8 mouse cellular contexts compared by ENCODE assay signal in the genomic region with DNA sequence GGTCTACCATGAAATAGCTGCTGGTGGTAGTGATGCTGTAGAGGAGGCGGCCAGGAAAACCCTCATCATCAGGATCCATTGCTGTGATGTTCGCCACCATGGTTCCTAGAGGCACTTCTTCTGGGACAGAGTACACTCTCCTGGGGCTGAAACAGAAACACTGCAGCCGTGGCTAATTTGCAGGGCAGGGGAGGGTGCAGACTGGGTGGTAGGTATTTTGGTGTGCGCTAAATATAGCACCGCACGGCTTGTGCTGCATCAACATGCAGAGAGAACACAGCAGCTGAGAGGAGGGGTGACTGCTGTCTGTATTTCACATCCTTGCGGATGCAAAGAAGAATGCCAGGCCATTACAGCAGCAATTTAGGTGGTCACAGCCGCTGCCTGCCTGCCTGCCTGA. TPM values are rescaled to one million over a fixed set of nuclear protein-coding genes. Genes with fewer than 3 reads are reported as not detected.
DNase-seq lines count a peak whose midpoint lies in the region; ATAC-seq and TF ChIP-seq lines count a peak whose summit lies in the region.
"Had no signal": no experiment of that assay in that cellular context is flagged by ENCODE, and none has a peak within 500 bp of the region (broad histone marks: within the 10 kb centered on the region; RNA-seq: fewer than 3 reads in every experiment).

No protein-coding gene starts in this region.

- H3K27ac ChIP-seq in hindbrain, embryonic 13.5 days: peak overlapping the region; percentile 66
- no peak overlapping the region for H3K27ac ChIP-seq in kidney, adult 2 months (ENCODE audit: insufficient read depth, low read depth, low read length)

- 26% methylated on average over 8 of the region's 8 CpGs for WGBS in hindbrain, embryonic 13.5 days
- WGBS in kidney, adult 2 months: 47% methylated on average over 8 of the region's 8 CpGs

- no peak overlapping the region for H3ac ChIP-seq in myocyte (ENCODE audit: control insufficient read depth, insufficient read length)

- peak overlapping the region; percentile 43; the same call in 1 of the 2 replicates for H3K9ac ChIP-seq in hindbrain, embryonic 13.5 days

- peak; percentile 82 for DNase-seq in brain, embryonic 14.5 days (ENCODE audit: low read depth)
- DNase-seq in frontal cortex, postnatal 14 days (ENCODE audit: low spot score in 2 of 2): peak; percentile 47 to 48
- DNase-seq in cerebellum, postnatal 36 days: no peak
- no peak for DNase-seq in kidney, adult 2 months
- DNase-seq in spleen, postnatal 10 days (ENCODE audit: low spot score in 2 of 2): no peak

- H3K4me2 ChIP-seq in hindbrain, embryonic 13.5 days: peak overlapping the region; percentile 15; the same call in 1 of the 2 replicates
- H3K4me2 ChIP-seq in myocyte (ENCODE audit: low read depth): peak overlapping the region; percentile 70

- no peaks in the 10 kb centered on the region; the same call in 1 of the 2 replicates for H3K9me3 ChIP-seq in hindbrain, embryonic 13.5 days

- TF ChIP-seq CTCF in brain, embryonic 14.5 days (IDR thresholded peaks at IDR 0.05; ENCODE audit: borderline replicate concordance, extremely low read depth, insufficient read depth, insufficient read length): no peak
- TF ChIP-seq CTCF in kidney, adult 2 months (conservative IDR thresholded peaks at IDR 0.05; ENCODE audit: insufficient read depth, insufficient read length, low read depth, low read length): no peak

- peaks cover 37% of the 10 kb centered on the region for H3K4me1 ChIP-seq in hindbrain, embryonic 13.5 days (replicated peaks)
- 0 out of 2 replicates have a peak, but pooled peaks cover 4% of the 10 kb centered on the region for H3K4me1 ChIP-seq in kidney, adult 2 months (ENCODE audit: control insufficient read depth, insufficient read depth, low read length)

- no peaks in the 10 kb centered on the region for H3K36me3 ChIP-seq in hindbrain, embryonic 13.5 days
- no peaks in the 10 kb centered on the region for H3K36me3 ChIP-seq in myocyte (ENCODE audit: control insufficient read depth, insufficient read depth)
- H3K36me3 ChIP-seq in kidney, adult 2 months (ENCODE audit: control insufficient read depth, insufficient read depth, low read length): no peaks in the 10 kb centered on the region

- H3K79me2 ChIP-seq in myocyte (ENCODE audit: control insufficient read depth, insufficient read depth): no peaks in the 10 kb centered on the region

- no peak for TF ChIP-seq POLR2A in brain, embryonic 14.5 days (IDR thresholded peaks at IDR 0.05; ENCODE audit: borderline replicate concordance, extremely low read depth, insufficient read depth, insufficient read length, poor library complexity, severe bottlenecking)
- TF ChIP-seq POLR2A in myocyte (IDR thresholded peaks at IDR 0.05; ENCODE audit: insufficient read length, low read depth): no peak
- no peak for TF ChIP-seq POLR2A in kidney, adult 2 months (IDR thresholded peaks at IDR 0.05; ENCODE audit: low read depth, low read length)

- peak; percentile 44; the same call in 1 of the 2 replicates for ATAC-seq in hindbrain, embryonic 13.5 days (ENCODE audit: low FRiP score)

- H3K4me3 ChIP-seq in hindbrain, embryonic 13.5 days: no peak overlapping the region
- no peak overlapping the region for H3K4me3 ChIP-seq in myocyte
- no peak overlapping the region for H3K4me3 ChIP-seq in kidney, adult 2 months (ENCODE audit: insufficient read depth, low read depth, low read length)

- H3K27me3 ChIP-seq in hindbrain, embryonic 13.5 days: no peaks in the 10 kb centered on the region
- no peaks in the 10 kb centered on the region for H3K27me3 ChIP-seq in myocyte (ENCODE audit: control insufficient read depth, insufficient read depth, insufficient read length)
- no peaks in the 10 kb centered on the region for H3K27me3 ChIP-seq in kidney, adult 2 months (replicated peaks; ENCODE audit: control insufficient read depth, insufficient read depth, low read length)

TF ChIP-seq in myocyte, 11 proteins besides CTCF, POLR2A, EP300 and RAD21:
- TF ChIP-seq MYOD1 (IDR thresholded peaks at IDR 0.05; ENCODE audit: control insufficient read depth in 1 of 3, insufficient read length in 2 of 3, low read depth in 2 of 3): peak; percentile 47 to 78 (median 65)
- TF ChIP-seq MYOG (IDR thresholded peaks at IDR 0.05; ENCODE audit: control insufficient read depth in 1 of 3, insufficient read depth in 1 of 3, insufficient read length in 2 of 3, low read depth in 2 of 3): peak in 2 of 3 experiments; percentile 33 to 59
- TF ChIP-seq E2F4 (IDR thresholded peaks at IDR 0.05; ENCODE audit: insufficient read depth): no peak
- TF ChIP-seq TCF12 (IDR thresholded peaks at IDR 0.05; ENCODE audit: insufficient read depth, poor library complexity, severe bottlenecking): no peak

RNA-seq across cellular contexts. Expression of a gene that starts 31.0 kb away (rescaled TPM):
- 0.29 and 0.36 TPM in 2 replicates for polyA plus RNA-seq in brain, embryonic 14.5 days (2012; rRNA removed)
- 0.25 and 0.26 TPM in 2 replicates for polyA plus RNA-seq in hindbrain, embryonic 13.5 days (2015; fragmentation: Nextera tagmentation; extraction: Ambion mirVana)
- 0.04 TPM for polyA plus RNA-seq in myocyte (2012; fragmentation: generic; extraction: Trizol)
- not detected in 2 replicates for polyA plus RNA-seq in kidney, adult 2 months (2012; rRNA removed)
- polyA plus RNA-seq: intestine, embryonic 14.5 days had no signal

Comparison
In these comparisons a context has a peak if more than half of its experiments do, and no peak if none do; other contexts are left out.
1. DNase-seq: peak in brain, embryonic 14.5 days (single experiment) and frontal cortex, postnatal 14 days (2 of 2); none in cerebellum, postnatal 36 days (0 of 2), kidney, adult 2 months (single experiment) and spleen, postnatal 10 days (0 of 2).